Mouse (Mus musculus): ENCODE results near the gene Nfam1. TPM values are rescaled to one million over a fixed set of nuclear protein-coding genes. Genes with fewer than 3 reads are reported as not detected.

The Nfam1 gene
- polyA plus RNA-seq, 1 experiment from 2014 or later = 2.1 TPM

DNA sequence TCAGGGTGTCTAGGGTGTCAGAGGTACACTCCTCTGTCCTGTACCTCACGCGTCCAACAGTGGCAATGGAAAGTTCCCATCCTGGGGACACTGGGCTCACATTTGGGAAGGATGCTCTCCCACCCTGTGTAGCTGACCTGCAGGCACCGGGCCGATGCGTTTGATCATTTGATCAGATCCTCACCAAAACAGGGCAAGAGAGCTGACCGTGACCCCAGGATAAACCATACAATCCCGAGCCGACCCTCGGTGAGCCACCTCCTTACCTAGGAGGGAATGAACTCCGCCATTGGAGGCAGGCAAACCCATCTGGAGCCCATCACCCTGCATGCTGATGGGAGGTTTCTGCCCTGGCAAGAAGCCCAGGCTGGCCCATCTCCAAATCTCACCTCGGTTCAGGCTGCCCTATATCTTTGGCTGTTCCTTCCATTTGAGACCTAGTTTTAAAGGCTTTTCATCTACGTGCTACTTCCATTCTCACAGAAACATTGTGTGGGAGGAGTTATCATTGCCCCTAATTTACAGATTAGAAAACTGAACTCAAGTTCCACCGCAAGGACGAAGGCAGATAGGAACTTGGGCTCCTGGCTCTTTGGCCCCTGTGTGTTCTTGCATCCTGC is 3.9 kb upstream of the Nfam1 start:
- Histone ChIP-seq H3K36me3 (no peaks in the 10 kb centered on the region), H3K9me3 (no peaks in the 10 kb centered on the region), H3K4me2 (no peak overlapping the region), H3K9ac (no peak overlapping the region), H3K27me3 (0 out of 2 replicates have a peak, but pooled peaks cover 4% of the 10 kb centered on the region), H3K4me3 (no peak overlapping the region), H3K4me1 (replicated peaks) (peaks cover 50% of the 10 kb centered on the region), H3K27ac (replicated peaks) (no peak overlapping the region)
- 62% methylated on average over 14 of the region's 14 CpGs for WGBS
- no peak for ATAC-seq (ENCODE audit: low FRiP score, low read depth)

DNA sequence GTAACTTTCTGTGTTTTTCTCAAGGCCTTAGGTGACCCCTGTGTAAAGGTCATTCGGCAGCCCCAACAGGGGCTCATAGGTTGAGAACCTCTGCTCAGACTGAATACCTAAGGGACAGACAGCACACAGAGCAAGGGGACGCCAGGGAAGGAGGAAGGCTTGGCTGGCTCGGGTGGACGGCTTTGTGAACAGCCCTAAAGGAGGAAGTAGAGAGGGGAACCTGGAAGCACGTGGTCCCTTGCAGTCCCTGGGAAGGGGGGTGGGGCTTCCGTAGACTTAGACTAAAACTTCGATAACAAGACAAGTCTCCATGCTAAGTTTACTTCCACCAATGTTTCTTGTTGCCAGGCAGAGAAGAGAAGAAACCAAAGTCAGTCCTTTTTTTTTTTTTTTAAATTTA is 3.0 kb upstream of the Nfam1 start:
- Histone ChIP-seq H3K36me3 (no peaks in the 10 kb centered on the region), H3K4me1 (replicated peaks) (peaks cover 50% of the 10 kb centered on the region), H3K27ac (replicated peaks) (no peak overlapping the region), H3K9me3 (no peaks in the 10 kb centered on the region), H3K4me2 (no peak overlapping the region), H3K27me3 (0 out of 2 replicates have a peak, but pooled peaks cover 2% of the 10 kb centered on the region), H3K4me3 (no peak overlapping the region), H3K9ac (no peak overlapping the region)
- 64% methylated on average over 7 of the region's 7 CpGs for WGBS
- ATAC-seq (ENCODE audit: low FRiP score, low read depth) = no peak

DNA sequence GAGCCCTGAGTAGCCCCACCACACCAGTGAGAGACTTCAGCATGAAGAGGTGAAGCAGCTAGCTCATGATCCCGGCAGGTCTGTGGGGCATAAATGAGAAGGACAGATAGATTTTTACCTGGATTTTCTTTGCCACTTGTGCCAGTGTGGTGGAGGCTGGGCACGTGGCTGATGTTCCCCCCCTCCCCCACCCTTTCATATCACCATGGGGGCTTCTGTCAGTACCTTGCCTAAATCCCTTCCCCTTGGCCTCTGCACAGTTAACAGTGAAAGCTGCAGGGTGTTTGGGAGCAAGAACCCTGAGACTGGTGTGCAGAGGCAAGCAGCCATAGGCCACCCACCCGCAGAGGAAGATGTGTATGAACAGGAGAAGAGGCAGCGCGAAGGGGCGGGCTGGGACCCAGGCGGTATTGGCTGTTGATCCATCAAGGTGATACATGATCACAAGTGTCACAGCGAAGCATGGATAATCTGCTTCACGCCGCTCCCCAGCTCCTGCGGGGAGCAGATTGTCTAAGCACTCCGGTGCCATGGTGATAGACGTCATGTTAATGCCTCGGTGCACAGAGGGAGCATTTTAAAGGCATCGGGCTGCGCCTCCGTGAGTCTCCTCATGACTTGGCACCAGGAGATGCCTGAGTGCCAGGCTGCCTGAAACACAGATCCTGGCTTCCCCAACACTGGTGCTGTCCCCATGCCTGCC is 1.3 kb upstream of the Nfam1 start:
- peak overlapping the region; percentile 37; the same call in 1 of the 2 replicates for H3K27ac ChIP-seq (replicated peaks)
- peak overlapping the region; percentile 47 for H3K4me2 ChIP-seq
- H3K9me3 ChIP-seq = no peaks in the 10 kb centered on the region
- no peaks in the 10 kb centered on the region for H3K27me3 ChIP-seq
- ATAC-seq (ENCODE audit: low FRiP score, low read depth) = peak; percentile 57; the same call in 1 of the 2 replicates
- 3% methylated on average over 17 of the region's 17 CpGs for WGBS
- peaks cover 52% of the 10 kb centered on the region for H3K4me1 ChIP-seq (replicated peaks)
- no peak overlapping the region for H3K4me3 ChIP-seq
- no peaks in the 10 kb centered on the region for H3K36me3 ChIP-seq
- H3K9ac ChIP-seq = peak overlapping the region; percentile 26; the same call in 1 of the 2 replicates

DNA sequence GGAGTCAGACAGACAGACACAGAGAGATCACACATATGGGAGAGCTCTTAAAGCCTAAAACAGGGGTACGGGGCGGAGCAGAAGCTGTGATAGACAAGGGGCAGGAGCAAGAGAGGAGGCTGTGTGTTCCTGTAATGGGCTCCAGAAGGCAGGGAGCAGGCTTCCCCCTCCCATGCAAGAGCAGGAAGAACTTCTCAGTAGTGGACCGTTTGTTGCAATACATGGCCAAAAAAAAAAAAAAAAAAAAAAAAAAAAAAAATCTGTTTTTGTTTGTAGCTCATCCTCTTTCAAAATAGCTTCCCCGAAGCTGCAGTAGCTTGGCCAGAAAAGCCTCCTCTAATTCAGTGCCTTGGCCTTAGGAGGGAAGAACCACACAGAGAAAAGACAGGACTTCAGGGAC is 2.2 kb downstream of the Nfam1 start:
- WGBS = 77% methylated on average over 4 of the region's 4 CpGs
- Histone ChIP-seq H3K4me2 (no peak overlapping the region), H3K36me3 (no peaks in the 10 kb centered on the region), H3K9ac (no peak overlapping the region), H3K9me3 (no peaks in the 10 kb centered on the region), H3K4me1 (replicated peaks) (peaks cover 40% of the 10 kb centered on the region), H3K27ac (replicated peaks) (no peak overlapping the region), H3K4me3 (no peak overlapping the region), H3K27me3 (peaks cover 2% of the 10 kb centered on the region; the same call in 1 of the 2 replicates)
- no peak for ATAC-seq (ENCODE audit: low FRiP score, low read depth)

DNA sequence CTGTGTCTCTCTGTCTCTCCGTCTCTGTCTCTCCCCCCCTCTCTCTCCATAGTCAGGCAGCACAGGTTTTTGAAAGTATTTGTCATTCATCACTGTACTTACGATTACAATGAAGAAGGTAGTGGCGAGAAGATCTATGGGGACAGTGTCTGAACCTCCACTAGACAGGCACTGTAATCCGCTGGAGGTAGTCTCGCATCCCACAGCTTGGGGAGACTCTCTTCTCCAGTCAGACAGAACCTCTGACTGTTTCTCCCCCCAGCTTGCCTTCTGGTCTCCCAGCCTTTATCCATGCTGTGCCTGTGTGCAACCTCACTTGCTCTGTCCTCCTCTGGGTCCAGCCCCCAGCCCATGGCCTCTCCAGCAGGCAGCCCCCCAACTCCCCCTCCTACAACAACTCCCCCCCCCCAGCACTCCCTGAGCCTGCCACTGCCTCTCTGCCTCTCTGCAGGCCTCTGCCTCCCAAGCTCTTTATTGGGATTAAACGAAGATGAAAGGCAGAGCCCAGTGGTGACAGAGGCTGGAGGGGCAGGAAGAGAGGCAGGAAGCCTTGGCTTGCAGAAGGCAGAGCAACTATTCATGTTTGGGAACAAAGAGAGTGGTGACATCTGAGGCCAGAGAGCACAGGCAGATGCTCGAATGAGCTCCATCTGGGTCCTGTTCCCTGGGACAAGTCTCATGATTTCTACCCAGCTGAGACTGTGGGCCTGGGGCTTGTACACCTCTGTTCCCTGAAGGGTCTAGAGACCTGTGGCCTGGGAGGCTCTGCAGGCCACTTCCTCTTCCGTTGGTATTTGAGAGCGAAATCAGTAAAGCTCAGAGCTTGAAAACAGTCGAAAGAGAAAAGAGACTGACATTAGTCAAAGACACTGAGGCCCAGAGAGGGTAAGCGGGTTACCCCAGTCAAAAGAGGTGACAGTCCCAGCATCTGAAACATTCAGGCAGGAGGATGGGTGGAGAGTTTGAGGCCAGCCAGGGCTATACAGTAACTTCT is 3.1 kb downstream of the Nfam1 start:
- Histone ChIP-seq H3K27ac (replicated peaks) (0 out of 2 replicates have a peak overlapping the region, but pooled peaks have one; percentile 36), H3K4me1 (replicated peaks) (peaks cover 41% of the 10 kb centered on the region), H3K4me3 (no peak overlapping the region), H3K9ac (no peak overlapping the region), H3K27me3 (peaks cover 2% of the 10 kb centered on the region; the same call in 1 of the 2 replicates), H3K4me2 (no peak overlapping the region), H3K36me3 (no peaks in the 10 kb centered on the region), H3K9me3 (no peaks in the 10 kb centered on the region)
- WGBS = 38% methylated on average over 11 of the region's 11 CpGs
- ATAC-seq (ENCODE audit: low FRiP score, low read depth) = no peak

DNA sequence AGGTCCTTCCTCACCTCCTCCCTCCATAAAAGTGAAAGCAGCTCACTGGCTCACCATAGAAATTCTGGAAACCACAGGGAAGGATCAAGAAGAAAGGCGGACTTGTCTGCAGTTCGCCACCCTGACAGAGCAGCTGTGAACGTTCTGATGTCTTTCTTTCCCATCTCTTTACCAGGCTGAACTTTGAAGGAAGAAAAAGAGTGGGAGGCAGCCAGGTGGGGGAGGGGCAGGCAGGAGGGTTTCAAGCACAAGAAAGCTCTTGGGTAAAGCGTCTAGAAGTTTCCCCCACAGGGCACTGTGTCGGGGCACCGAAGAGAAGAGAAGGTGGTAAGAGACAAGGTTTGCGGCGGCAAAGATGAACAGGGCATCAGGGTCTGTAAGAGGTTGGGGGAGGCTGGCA is 7.0 kb downstream of the Nfam1 start:
- Histone ChIP-seq H3K9ac (no peak overlapping the region), H3K27me3 (peaks cover 6% of the 10 kb centered on the region; the same call in 1 of the 2 replicates), H3K4me2 (no peak overlapping the region), H3K9me3 (no peaks in the 10 kb centered on the region), H3K36me3 (no peaks in the 10 kb centered on the region), H3K4me1 (replicated peaks) (peaks cover 27% of the 10 kb centered on the region), H3K27ac (replicated peaks) (no peak overlapping the region), H3K4me3 (no peak overlapping the region)
- no peak for ATAC-seq (ENCODE audit: low FRiP score, low read depth)
- WGBS = 47% methylated on average over 8 of the region's 8 CpGs

DNA sequence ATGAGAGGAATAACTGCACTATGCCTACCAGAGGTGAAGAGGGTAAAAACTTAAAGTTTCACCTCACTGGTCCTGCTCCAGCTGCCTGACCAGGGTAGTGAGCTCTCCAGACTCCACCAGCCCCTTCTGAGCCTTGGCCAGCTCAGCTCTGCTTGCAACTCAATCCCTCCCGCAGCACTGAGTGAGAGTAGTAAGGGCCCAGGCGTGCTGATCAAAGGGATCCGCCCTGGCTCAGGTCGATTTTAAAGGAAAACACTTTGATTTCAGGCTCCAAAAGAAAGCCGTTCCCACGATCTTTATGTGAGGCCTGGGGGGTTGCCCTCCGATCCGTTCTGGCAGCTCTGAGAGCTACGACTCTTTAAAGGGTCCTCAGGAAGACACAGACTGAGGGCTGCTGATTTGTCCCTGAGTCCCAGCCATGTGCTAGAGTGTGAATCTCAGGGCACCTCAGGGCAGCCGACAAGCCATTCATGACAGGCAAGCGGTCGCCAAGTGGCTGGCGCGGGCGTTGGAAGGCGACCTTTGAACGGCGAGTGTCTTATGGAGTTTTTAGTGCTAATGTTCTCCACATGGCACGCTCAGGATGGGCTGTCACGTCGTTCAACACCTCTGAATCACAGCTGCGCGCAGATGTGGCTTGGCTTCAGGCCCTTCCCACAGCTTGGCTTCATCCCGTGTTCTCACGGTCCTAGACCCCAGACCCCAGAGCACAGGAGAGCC is 7.9 kb downstream of the Nfam1 start:
- no peak for ATAC-seq (ENCODE audit: low FRiP score, low read depth)
- WGBS = 29% methylated on average over 25 of the region's 25 CpGs
- Histone ChIP-seq H3K9me3 (no peaks in the 10 kb centered on the region), H3K4me2 (no peak overlapping the region), H3K36me3 (no peaks in the 10 kb centered on the region), H3K9ac (no peak overlapping the region), H3K27me3 (peaks cover 6% of the 10 kb centered on the region; the same call in 1 of the 2 replicates), H3K27ac (replicated peaks) (no peak overlapping the region), H3K4me1 (replicated peaks) (peaks cover 25% of the 10 kb centered on the region), H3K4me3 (no peak overlapping the region)

DNA sequence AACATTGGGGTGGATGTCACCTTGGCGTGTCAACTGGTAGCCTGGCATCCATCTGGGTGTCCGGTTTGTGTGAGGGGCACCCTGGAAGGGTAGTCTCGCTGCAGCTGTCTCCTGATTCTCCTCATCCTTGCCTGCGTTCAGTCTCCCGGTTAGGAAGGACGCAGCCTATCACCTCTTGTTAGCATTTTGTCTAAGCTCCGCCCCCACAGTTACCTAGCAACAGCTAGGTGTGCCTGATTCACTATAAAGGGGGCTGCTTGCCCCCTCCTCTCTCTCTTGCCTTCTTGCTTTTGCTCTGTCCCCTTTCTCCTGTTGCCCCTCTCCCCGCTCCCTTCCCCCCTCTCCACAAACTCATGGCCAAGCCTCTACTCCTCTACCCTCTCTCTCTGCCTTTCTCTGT is 10.2 kb downstream of the Nfam1 start:
- ATAC-seq (ENCODE audit: low FRiP score, low read depth) = 0 out of 2 replicates have a peak, but pooled peaks have one; percentile 46
- peaks cover 24% of the 10 kb centered on the region for H3K4me1 ChIP-seq (replicated peaks)
- no peak overlapping the region for H3K4me3 ChIP-seq
- H3K27me3 ChIP-seq = peaks cover 6% of the 10 kb centered on the region; the same call in 1 of the 2 replicates
- WGBS = 28% methylated on average over 8 of the region's 8 CpGs
- no peak overlapping the region for H3K27ac ChIP-seq (replicated peaks)
- no peak overlapping the region for H3K4me2 ChIP-seq
- no peaks in the 10 kb centered on the region for H3K9me3 ChIP-seq
- H3K36me3 ChIP-seq = no peaks in the 10 kb centered on the region
- no peak overlapping the region for H3K9ac ChIP-seq

DNA sequence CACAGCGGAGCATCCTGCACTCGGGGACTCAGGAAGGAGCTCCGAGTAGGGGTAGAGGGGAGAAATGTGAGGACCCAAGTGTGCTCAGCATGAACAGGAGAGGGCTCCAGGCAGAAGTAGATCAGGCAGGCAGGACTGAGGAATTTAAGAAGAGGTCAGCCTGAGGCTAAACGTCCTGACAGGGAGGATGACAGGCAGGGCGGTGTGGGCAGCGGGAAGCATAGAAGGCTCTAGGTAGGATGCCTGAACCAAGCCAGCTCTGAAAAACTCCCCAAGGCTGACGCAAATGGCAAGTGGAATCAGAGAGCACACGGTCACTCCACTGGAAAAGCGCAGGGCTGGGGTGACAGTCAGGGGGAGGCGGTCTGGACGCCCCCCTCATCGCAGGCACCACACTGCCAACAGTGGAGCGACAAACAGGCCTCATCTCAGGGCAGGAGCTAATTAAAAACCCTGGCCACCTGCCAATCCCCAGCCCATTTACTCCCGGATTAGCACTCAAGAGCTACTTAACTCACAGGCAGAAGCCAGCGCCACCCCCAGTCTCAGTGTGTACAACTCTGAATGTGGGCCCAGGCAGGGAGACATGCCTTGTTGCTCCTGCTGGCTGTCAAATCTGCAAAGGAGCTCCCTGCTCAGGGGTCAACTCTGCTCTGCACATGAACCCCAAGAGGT is 22.0 kb downstream of the Nfam1 start:
- Histone ChIP-seq H3K27ac (replicated peaks) (no peak overlapping the region), H3K4me3 (no peak overlapping the region), H3K27me3 (peaks cover 9% of the 10 kb centered on the region; the same call in 1 of the 2 replicates), H3K4me2 (no peak overlapping the region), H3K36me3 (no peaks in the 10 kb centered on the region), H3K4me1 (replicated peaks) (peaks cover 18% of the 10 kb centered on the region), H3K9ac (no peak overlapping the region), H3K9me3 (no peaks in the 10 kb centered on the region)
- 21% methylated on average over 15 of the region's 15 CpGs for WGBS
- peak; percentile 63; the same call in 1 of the 2 replicates for ATAC-seq (ENCODE audit: low FRiP score, low read depth)

DNA sequence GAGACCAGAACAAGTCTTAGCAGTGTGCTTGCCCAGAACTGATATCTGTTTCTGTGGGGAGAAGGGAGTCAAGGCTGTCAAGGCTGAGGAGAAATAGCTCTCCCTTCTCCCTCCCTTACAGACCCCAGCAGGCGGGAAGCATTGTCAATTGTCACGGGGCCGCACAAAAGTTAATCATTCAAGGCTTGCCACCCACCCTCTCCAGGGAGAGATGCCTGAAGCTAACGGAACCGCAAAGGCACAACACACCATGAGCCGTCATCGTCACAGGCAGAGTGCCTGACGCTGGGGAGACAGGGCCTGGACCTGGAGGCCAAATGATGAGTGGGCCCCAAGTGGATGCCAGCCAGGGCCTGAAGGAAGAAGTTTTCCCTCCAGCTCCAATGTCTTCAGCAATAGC is 22.7 kb downstream of the Nfam1 start:
- no peaks in the 10 kb centered on the region for H3K36me3 ChIP-seq
- no peak overlapping the region for H3K9ac ChIP-seq
- peaks cover 18% of the 10 kb centered on the region for H3K4me1 ChIP-seq (replicated peaks)
- 7% methylated on average over 8 of the region's 8 CpGs for WGBS
- peaks cover 9% of the 10 kb centered on the region; the same call in 1 of the 2 replicates for H3K27me3 ChIP-seq
- H3K4me3 ChIP-seq = no peak overlapping the region
- no peak for ATAC-seq (ENCODE audit: low FRiP score, low read depth)
- H3K9me3 ChIP-seq = no peaks in the 10 kb centered on the region
- H3K4me2 ChIP-seq = no peak overlapping the region
- H3K27ac ChIP-seq (replicated peaks) = no peak overlapping the region

DNA sequence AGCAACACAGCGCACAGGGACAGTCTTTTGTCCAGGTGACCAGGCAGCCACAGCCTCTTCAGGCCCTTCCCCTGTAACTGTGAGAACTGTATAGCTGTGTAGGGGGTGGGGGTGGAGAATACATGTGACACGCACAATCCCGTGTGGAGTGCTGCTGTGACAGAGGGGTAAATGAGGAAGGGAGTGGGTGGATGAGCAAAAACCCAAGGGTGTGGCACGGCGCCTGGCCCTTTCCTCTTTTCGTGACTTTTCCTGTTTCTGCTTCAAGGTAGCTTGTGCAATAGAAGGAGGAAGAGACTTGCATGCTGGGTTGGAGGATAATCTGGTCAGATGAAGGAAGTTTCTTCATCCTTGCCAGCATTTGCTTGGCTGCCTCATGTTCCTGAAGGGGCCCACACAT is 23.6 kb downstream of the Nfam1 start:
- H3K36me3 ChIP-seq = no peaks in the 10 kb centered on the region
- H3K27ac ChIP-seq (replicated peaks) = no peak overlapping the region
- H3K4me3 ChIP-seq = no peak overlapping the region
- peaks cover 9% of the 10 kb centered on the region; the same call in 1 of the 2 replicates for H3K27me3 ChIP-seq
- ATAC-seq (ENCODE audit: low FRiP score, low read depth) = no peak
- peaks cover 18% of the 10 kb centered on the region for H3K4me1 ChIP-seq (replicated peaks)
- no peak overlapping the region for H3K9ac ChIP-seq
- H3K9me3 ChIP-seq = no peaks in the 10 kb centered on the region
- no peak overlapping the region for H3K4me2 ChIP-seq
- 88% methylated on average over 6 of the region's 6 CpGs for WGBS
